Mouse (Mus musculus): ENCODE measurements at regions not wholly inside any gene's neighbourhood (a gene's known extent, or its start where the extent isn't known, plus 50 kb on each side); places are given as distances from the start of the nearest gene placed in this dataset.

GRCm38 (mm10) chr5:133171266-133171665 lies 628.1 kb upstream of the Auts2 start:
- Histone ChIP-seq H3K4me3 (replicated peaks in 1 of 3; ENCODE audit: low read depth in 2 of 3, low read length in 2 of 3, poor library complexity in 1 of 3) (no peak overlapping the region), H3K36me3 (replicated peaks in 1 of 2; ENCODE audit: control insufficient read depth in 1 of 2, insufficient read depth in 1 of 2, low read length in 1 of 2) (no peaks in the 10 kb centered on the region), H3K4me2 (ENCODE audit: insufficient read depth, low read depth, poor library complexity, severe bottlenecking) (no peak overlapping the region), H3K9ac (ENCODE audit: insufficient read depth, low read depth) (no peak overlapping the region), H3K27me3 (replicated peaks) (no peaks in the 10 kb centered on the region), H3K4me1 (ENCODE audit: control insufficient read depth in 1 of 2, insufficient read depth in 2 of 2) (no peaks in the 10 kb centered on the region), H3K9me3 (replicated peaks; ENCODE audit: low read length) (peaks cover 69% of the 10 kb centered on the region), H3K27ac (ENCODE audit: insufficient read depth, low read depth) (no peak overlapping the region), H3K79me2 (replicated peaks; ENCODE audit: control insufficient read depth, extremely low read depth, insufficient read depth, poor library complexity, severe bottlenecking) (no peaks in the 10 kb centered on the region)
- in situ Hi-C loops (cut with MboI; ENCODE audit: low pct_ligation_motif_present, low pct_unique_long_range_greater_than_20kb, low sequenced_read_pairs) = no loop called here
- DNase-seq (ENCODE audit: extremely low read depth) = no peak
- no peak for TF ChIP-seq ZMIZ1 (IDR thresholded peaks at IDR 0.05; ENCODE audit: low read depth, low read length)
- no peak for TF ChIP-seq NRF1 (IDR thresholded peaks at IDR 0.05; ENCODE audit: low read depth, low read length)
- no peak for TF ChIP-seq JUND (conservative IDR thresholded peaks at IDR 0.05; ENCODE audit: low read depth, low read length)
- TF ChIP-seq MEF2A (IDR thresholded peaks at IDR 0.05; ENCODE audit: borderline replicate concordance, low read depth, low read length) = no peak
- no peak for TF ChIP-seq EP300 (IDR thresholded peaks at IDR 0.05; ENCODE audit: low read length)
- TF ChIP-seq MAX (IDR thresholded peaks at IDR 0.05; ENCODE audit: low read length) = no peak
- TF ChIP-seq BHLHE40 (IDR thresholded peaks at IDR 0.05; ENCODE audit: low read depth, low read length) = no peak
- TF ChIP-seq MAFK (IDR thresholded peaks at IDR 0.05; ENCODE audit: insufficient replicate concordance, low read length) = no peak
- no peak for TF ChIP-seq MAZ (IDR thresholded peaks at IDR 0.05; ENCODE audit: low read depth, low read length)
- no peak for TF ChIP-seq UBTF (IDR thresholded peaks at IDR 0.05; ENCODE audit: low read depth, low read length)
- no peak for TF ChIP-seq E2F4 (IDR thresholded peaks at IDR 0.05; ENCODE audit: insufficient replicate concordance, low read depth, low read length)
- TF ChIP-seq SIN3A (IDR thresholded peaks at IDR 0.05; ENCODE audit: low read length) = no peak
- no peak for TF ChIP-seq HCFC1 (IDR thresholded peaks at IDR 0.05; ENCODE audit: low read depth, low read length)
- TF ChIP-seq NELFE (IDR thresholded peaks at IDR 0.05; ENCODE audit: low read depth, low read length) = no peak
- TF ChIP-seq CHD2 (IDR thresholded peaks at IDR 0.05; ENCODE audit: low read length) = no peak
- dilution Hi-C loops (cut with MboI; ENCODE audit: extremely low pct_ligation_motif_present, extremely low pct_unique_long_range_greater_than_20kb, low sequenced_read_pairs) = no loop called here

GRCm38 (mm10) chr5:133167576-133167975 lies 624.4 kb upstream of the Auts2 start:
- no peak overlapping the region for H3K4me2 ChIP-seq (ENCODE audit: insufficient read depth, low read depth, poor library complexity, severe bottlenecking)

More at GRCm38 (mm10) chr5:133167576-133167975, 624.4 kb upstream of the Auts2 start:
- Histone ChIP-seq H3K9ac (ENCODE audit: insufficient read depth, low read depth) (no peak overlapping the region), H3K27ac (ENCODE audit: insufficient read depth, low read depth) (no peak overlapping the region), H3K36me3 (replicated peaks in 1 of 2; ENCODE audit: control insufficient read depth in 1 of 2, insufficient read depth in 1 of 2, low read length in 1 of 2) (no peaks in the 10 kb centered on the region), H3K27me3 (replicated peaks) (no peaks in the 10 kb centered on the region), H3K4me3 (replicated peaks in 1 of 3; ENCODE audit: low read depth in 2 of 3, low read length in 2 of 3, poor library complexity in 1 of 3) (no peak overlapping the region), H3K4me1 (ENCODE audit: control insufficient read depth in 1 of 2, insufficient read depth in 2 of 2) (no peaks in the 10 kb centered on the region), H3K79me2 (replicated peaks; ENCODE audit: control insufficient read depth, extremely low read depth, insufficient read depth, poor library complexity, severe bottlenecking) (no peaks in the 10 kb centered on the region), H3K9me3 (replicated peaks; ENCODE audit: low read length) (peaks cover 75% of the 10 kb centered on the region)
- no peak for TF ChIP-seq SMC3 (IDR thresholded peaks at IDR 0.05; ENCODE audit: low read depth, low read length)
- dilution Hi-C loops (cut with MboI; ENCODE audit: extremely low pct_ligation_motif_present, extremely low pct_unique_long_range_greater_than_20kb, low sequenced_read_pairs) = no loop called here
- no peak for DNase-seq (ENCODE audit: extremely low read depth)
- in situ Hi-C loops (cut with MboI; ENCODE audit: low pct_ligation_motif_present, low pct_unique_long_range_greater_than_20kb, low sequenced_read_pairs) = no loop called here

Measured in CH12.LX (cell line).